Mouse (Mus musculus) intestine, embryonic 14.5 days (tissue): ENCODE data around the gene Gpx4. TPM values are rescaled to one million over a fixed set of nuclear protein-coding genes. Genes with fewer than 3 reads are reported as not detected.

ENCODE experiments used
- ATAC-seq: fragments of 200-750 bp; cut with Nextera tagmentation; replicated peaks from 2 replicates; pipeline ENCODE4 v1.8.0; 2017; ENCODE audit warnings: low read depth, moderate number of reproducible peaks, moderate TSS enrichment, moderate library complexity; ENCODE audit not compliant: low FRiP score, low TSS enrichment
- DNase-seq: peaks from one replicate; pipeline ENCODE4 v3.0.0-alpha.2; 2018; ENCODE audit warnings: low spot score
- H3K27ac ChIP-seq: fragments of 300-500 bp; sonication (generic); 2 replicates; pipeline ENCODE4 v1.5.1; 2014; ENCODE audit warnings: low read depth, mild to moderate bottlenecking, control low read depth
- H3K27me3 ChIP-seq: fragments of 300-500 bp; sonication (generic); replicated peaks from 2 replicates; pipeline ENCODE4 v1.6.1; 2014; ENCODE audit warnings: low read length, control low read depth; ENCODE audit not compliant: control insufficient read depth, insufficient read depth
- H3K36me3 ChIP-seq: fragments of 300-500 bp; sonication (generic); 2 replicates; pipeline ENCODE4 v1.6.1; 2014; ENCODE audit warnings: low read length, control low read depth; ENCODE audit not compliant: control insufficient read depth, insufficient read depth
- H3K4me1 ChIP-seq: fragments of 300-500 bp; sonication (generic); replicated peaks from 2 replicates; pipeline ENCODE4 v1.6.1; 2014; ENCODE audit warnings: low read length, control low read depth, mixed read lengths; ENCODE audit not compliant: control insufficient read depth, insufficient read depth
- H3K4me2 ChIP-seq: fragments of 300-500 bp; sonication (generic); 2 replicates; pipeline ENCODE4 v1.6.1; 2014; ENCODE audit warnings: low read length
- H3K4me3 ChIP-seq: fragments of 300-500 bp; sonication (generic); 2 replicates; pipeline ENCODE4 v1.5.1; 2014; ENCODE audit warnings: low read depth, low read length, control low read depth, mixed read lengths
- H3K9ac ChIP-seq: fragments of 300-500 bp; sonication (generic); 2 replicates; pipeline ENCODE4 v1.6.1; 2014; ENCODE audit warnings: mild to moderate bottlenecking, low read length
- H3K9me3 ChIP-seq: fragments of 300-500 bp; sonication (generic); 2 replicates; pipeline ENCODE4 v1.6.1; 2016; ENCODE audit warnings: low read length, control low read depth; ENCODE audit not compliant: control insufficient read depth
- WGBS: fragments of 180-500 bp; shearing (Covaris S2); extraction: QIAGEN DNeasy Blood & Tissue Kit; methylation state at CpG from one replicate; pipeline ENCODE4 v1.1.7; 2014; 5-methylcytosine and 5-hydroxymethylcytosine counted together
- polyA plus RNA-seq: library from polyadenylated mRNA; unstranded; fragments of >200 nt; fragmentation: Nextera tagmentation; extraction: Ambion mirVana; gene quantifications from 2 replicates; pipeline ENCODE4 v1.2.1, GENCODE M21; 2014

Gene Gpx4
- polyA plus RNA-seq, 1 experiment from 2014 or later = 623 TPM

DNA sequence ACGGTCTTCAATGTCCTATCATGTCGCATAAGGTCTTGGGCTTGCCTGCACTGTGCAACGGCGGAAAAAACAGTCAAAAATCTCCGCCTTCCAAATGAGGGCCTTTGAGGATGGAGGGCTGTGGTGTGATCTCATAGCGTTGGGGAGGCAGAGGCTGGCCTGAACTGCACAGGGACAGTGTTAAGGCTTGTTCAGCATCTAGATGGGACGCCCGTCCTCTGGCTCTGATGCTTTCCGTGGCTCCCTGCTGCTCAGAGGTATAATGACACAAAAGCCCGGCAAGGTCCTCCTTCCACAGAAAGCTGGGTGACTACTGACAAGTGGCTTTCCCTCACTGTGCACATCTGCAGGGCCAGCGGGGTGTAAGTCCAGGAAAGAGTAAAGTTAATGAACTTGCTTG is 26.8 kb upstream of the Gpx4 start:
- Histone ChIP-seq H3K36me3 (0 out of 2 replicates have a peak, but pooled peaks cover 3% of the 10 kb centered on the region), H3K9me3 (no peaks in the 10 kb centered on the region), H3K4me1 (peaks cover 14% of the 10 kb centered on the region; the same call in 1 of the 2 replicates), H3K4me3 (peak overlapping the region; percentile 27), H3K27me3 (peaks cover 4% of the 10 kb centered on the region; the same call in 1 of the 2 replicates), H3K27ac (peak overlapping the region; percentile 52; the same call in 1 of the 2 replicates), H3K9ac (peak overlapping the region; percentile 53), H3K4me2 (peak overlapping the region; percentile 47)
- no peak for DNase-seq
- no peak; the same call in 1 of the 2 replicates for ATAC-seq
- WGBS = 35% methylated on average over 11 of the region's 11 CpGs

DNA sequence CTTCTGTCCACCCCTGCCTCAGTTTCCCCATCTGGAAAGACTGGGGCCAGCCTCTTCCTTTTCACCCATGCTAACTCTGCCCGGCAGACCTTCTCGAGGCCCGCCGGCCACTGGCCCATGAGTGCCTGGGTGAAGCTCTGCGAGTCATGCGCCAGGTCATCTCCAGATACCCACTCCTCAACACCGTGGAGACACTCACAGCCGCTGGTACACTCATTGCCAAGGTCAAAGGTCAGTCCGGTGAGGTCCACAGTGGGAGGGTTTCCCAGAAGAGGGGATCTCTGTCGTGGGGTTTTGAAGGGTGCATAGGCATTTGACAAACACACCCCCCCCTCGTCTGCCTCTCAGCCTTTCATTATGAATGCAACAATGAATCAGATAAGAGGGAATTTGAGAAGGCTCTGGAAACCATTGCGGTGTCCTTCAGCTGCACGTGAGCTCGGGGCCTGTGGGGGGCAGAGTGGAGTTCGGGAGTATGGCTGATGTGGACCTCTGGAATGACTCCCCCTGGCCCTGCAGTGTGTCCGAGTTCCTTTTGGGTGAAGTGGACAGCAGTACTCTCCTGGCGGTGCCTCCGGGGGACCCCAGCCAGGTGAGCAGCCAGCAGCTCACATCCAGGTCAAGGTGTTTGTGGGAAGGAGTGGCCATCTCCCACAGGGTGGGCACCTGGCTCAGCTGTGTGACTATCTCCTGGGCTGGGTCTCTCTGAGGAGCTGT is 26.2 kb upstream of the Gpx4 start:
- Histone ChIP-seq H3K4me1 (peaks cover 14% of the 10 kb centered on the region; the same call in 1 of the 2 replicates), H3K36me3 (0 out of 2 replicates have a peak, but pooled peaks cover 3% of the 10 kb centered on the region), H3K9me3 (no peaks in the 10 kb centered on the region), H3K27me3 (peaks cover 4% of the 10 kb centered on the region; the same call in 1 of the 2 replicates), H3K27ac (no peak overlapping the region), H3K9ac (no peak overlapping the region), H3K4me2 (peak overlapping the region; percentile 47), H3K4me3 (no peak overlapping the region)
- DNase-seq (no peak), ATAC-seq (no peak)
- WGBS = 87% methylated on average over 18 of the region's 18 CpGs

DNA sequence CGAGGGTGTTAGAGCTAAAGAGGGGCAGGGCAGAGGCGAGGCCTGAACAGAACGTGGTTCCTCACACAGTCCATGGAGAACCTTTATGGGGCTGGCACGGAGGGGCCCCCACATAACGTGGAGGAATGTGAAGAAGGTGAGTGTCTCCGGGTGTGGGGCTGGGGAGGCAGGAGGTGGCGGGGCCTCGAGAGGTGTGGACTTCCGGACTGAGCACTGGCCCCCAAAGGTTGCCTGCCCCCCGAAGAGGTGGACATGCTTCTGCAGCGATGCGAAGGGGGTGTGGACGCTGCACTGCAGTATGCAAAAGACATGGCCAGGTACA is 25.7 kb upstream of the Gpx4 start:
- Histone ChIP-seq H3K4me3 (no peak overlapping the region), H3K9me3 (no peaks in the 10 kb centered on the region), H3K9ac (no peak overlapping the region), H3K4me2 (no peak overlapping the region), H3K36me3 (0 out of 2 replicates have a peak, but pooled peaks cover 3% of the 10 kb centered on the region), H3K27me3 (0 out of 2 replicates have a peak, but pooled peaks cover under 1% of the 10 kb centered on the region), H3K27ac (no peak overlapping the region), H3K4me1 (peaks cover 14% of the 10 kb centered on the region; the same call in 1 of the 2 replicates)
- DNase-seq (no peak), ATAC-seq (no peak)
- WGBS = 87% methylated on average over 13 of the region's 13 CpGs

DNA sequence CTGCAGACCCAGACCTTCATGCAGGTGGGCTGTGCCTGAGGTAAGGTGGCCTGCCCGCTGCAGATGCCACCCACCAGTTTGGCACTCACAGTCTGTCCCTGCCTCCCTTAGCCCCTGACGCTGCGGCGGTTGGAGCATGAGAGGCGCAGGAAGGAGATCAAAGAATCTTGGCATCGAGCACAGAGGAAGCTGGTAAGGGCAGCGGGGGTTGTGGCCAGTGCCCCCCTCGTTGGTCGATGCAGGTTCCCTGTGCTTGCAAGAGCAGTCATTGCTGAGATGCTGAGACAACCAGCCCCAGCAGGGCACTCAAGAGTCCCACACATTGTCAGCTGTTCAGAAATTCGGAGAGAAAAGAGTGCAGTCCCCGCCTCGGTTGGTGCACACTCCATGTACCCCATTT is 24.8 kb upstream of the Gpx4 start:
- Histone ChIP-seq H3K4me3 (no peak overlapping the region), H3K36me3 (0 out of 2 replicates have a peak, but pooled peaks cover 3% of the 10 kb centered on the region), H3K9ac (no peak overlapping the region), H3K27me3 (no peaks in the 10 kb centered on the region), H3K4me1 (peaks cover 14% of the 10 kb centered on the region; the same call in 1 of the 2 replicates), H3K27ac (no peak overlapping the region), H3K9me3 (no peaks in the 10 kb centered on the region), H3K4me2 (no peak overlapping the region)
- DNase-seq (no peak), ATAC-seq (no peak)
- 94% methylated on average over 12 of the region's 12 CpGs for WGBS

DNA sequence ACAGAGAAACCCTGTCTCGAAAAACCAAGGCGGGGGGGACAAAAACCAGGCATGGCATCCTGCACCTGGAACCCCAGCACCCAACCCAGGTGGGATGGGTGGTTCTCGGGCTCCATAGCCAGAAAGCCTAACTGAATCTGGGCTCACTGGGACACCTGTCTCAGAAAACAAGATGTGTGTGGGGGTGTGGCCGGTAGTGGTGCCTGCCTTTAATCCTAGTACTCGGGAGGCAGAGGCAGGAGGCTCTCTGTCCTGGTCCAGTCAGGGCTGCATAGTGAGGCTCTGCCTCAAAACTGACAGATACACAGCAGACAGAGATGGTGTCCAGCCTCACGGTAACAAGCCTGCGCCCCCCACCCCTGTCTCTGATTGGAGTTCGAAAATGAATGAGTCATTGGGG is 24.2 kb upstream of the Gpx4 start:
- Histone ChIP-seq H3K4me2 (no peak overlapping the region), H3K27ac (no peak overlapping the region), H3K9me3 (no peaks in the 10 kb centered on the region), H3K4me1 (peaks cover 14% of the 10 kb centered on the region; the same call in 1 of the 2 replicates), H3K27me3 (no peaks in the 10 kb centered on the region), H3K4me3 (no peak overlapping the region), H3K9ac (no peak overlapping the region), H3K36me3 (0 out of 2 replicates have a peak, but pooled peaks cover 3% of the 10 kb centered on the region)
- ATAC-seq (no peak), DNase-seq (no peak)
- 97% methylated on average over 8 of the region's 8 CpGs for WGBS

DNA sequence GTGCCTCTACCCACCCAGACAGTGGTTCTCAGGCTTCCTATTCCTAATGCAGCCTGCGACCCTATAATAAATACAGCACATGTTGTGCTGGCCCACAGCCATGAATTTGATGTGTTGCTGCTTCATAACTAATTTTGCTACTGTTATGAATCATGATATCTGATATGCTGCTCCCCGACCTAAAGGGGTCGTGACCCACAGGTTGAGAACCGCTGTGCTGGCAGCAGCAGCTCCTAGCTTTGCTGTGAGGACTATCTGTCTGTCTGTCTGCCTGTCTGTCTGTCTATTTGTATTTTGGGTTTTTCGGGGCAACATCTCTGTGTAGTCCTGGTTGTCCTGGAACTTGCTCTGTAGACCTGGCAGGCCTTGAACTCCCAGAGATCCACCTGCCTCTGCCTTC is 23.2 kb upstream of the Gpx4 start:
- DNase-seq = no peak
- H3K36me3 ChIP-seq = 0 out of 2 replicates have a peak, but pooled peaks cover 4% of the 10 kb centered on the region
- no peak overlapping the region for H3K4me3 ChIP-seq
- WGBS = 81% methylated on average over 5 of the region's 5 CpGs
- no peaks in the 10 kb centered on the region for H3K9me3 ChIP-seq
- H3K4me2 ChIP-seq = no peak overlapping the region
- H3K9ac ChIP-seq = no peak overlapping the region
- ATAC-seq = no peak
- peaks cover 13% of the 10 kb centered on the region; the same call in 1 of the 2 replicates for H3K4me1 ChIP-seq
- no peak overlapping the region for H3K27ac ChIP-seq
- H3K27me3 ChIP-seq = no peaks in the 10 kb centered on the region

DNA sequence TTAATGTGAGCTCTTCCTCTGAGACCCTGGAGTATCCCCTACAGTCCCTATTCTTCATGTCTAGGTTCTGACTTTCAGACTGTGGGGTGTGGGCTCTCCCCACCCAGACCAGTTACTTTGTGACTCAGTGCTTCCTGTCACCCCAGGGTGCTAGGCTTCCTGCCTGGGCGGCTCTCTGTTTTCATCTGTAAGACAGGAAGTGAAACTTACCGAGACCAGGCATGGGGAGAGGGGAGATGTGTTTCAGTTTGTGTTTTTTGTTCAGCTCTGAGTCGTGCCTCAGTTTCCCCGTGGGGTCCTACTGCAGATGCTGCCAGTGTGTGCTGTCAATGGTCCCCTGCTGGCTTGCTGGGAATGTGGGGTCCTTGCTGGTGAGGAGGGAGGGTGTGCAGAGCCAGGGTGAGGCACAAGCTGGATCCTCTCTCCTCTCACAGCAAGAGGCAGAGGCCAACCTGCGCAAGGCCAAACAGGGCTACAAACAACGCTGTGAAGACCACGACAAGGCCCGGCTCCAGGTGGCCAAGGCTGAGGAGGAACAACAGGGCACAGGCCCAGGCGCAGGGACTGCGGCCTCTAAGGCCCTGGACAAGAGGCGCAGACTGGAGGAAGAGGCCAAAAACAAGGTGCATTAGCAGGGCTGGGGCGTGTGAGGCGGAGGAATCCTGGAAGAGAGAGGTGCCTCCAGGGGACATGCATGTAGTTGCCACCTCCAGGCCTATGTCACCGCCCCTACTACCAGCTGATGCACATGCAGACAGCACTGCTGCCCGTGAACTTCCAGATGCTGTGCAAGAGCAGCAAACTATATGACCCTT is 22.5 kb upstream of the Gpx4 start:
- no peak for DNase-seq
- H3K9me3 ChIP-seq = no peaks in the 10 kb centered on the region
- H3K27me3 ChIP-seq = no peaks in the 10 kb centered on the region
- ATAC-seq = no peak
- no peak overlapping the region for H3K27ac ChIP-seq
- 0 out of 2 replicates have a peak, but pooled peaks cover 8% of the 10 kb centered on the region for H3K36me3 ChIP-seq
- H3K9ac ChIP-seq = no peak overlapping the region
- no peak overlapping the region for H3K4me3 ChIP-seq
- 0 out of 2 replicates have a peak, but pooled peaks cover 6% of the 10 kb centered on the region for H3K4me1 ChIP-seq
- no peak overlapping the region for H3K4me2 ChIP-seq
- WGBS = 82% methylated on average over 15 of the region's 15 CpGs

DNA sequence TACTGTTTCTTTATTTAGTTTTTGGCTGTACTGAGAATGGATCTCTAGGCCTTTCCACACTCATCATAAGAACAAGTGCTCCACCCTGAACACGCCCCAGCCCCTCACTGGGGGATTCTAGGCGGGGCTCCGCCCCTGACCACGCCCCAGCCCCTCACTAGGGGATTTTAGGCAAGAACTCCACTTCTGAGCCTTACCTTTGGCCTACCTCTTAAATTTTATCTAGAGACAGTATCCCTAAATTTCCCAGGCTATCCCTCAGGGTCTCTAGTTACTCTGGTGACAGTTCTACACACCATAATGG is 22.0 kb upstream of the Gpx4 start:
- Histone ChIP-seq H3K27ac (no peak overlapping the region), H3K4me1 (0 out of 2 replicates have a peak, but pooled peaks cover 2% of the 10 kb centered on the region), H3K4me3 (no peak overlapping the region), H3K9ac (no peak overlapping the region), H3K27me3 (no peaks in the 10 kb centered on the region), H3K36me3 (0 out of 2 replicates have a peak, but pooled peaks cover 8% of the 10 kb centered on the region), H3K4me2 (no peak overlapping the region), H3K9me3 (no peaks in the 10 kb centered on the region)
- no peak for ATAC-seq
- no peak for DNase-seq
- WGBS = 63% methylated on average over 4 of the region's 4 CpGs
